Mouse (Mus musculus) erythroblast, embryonic 14.5 days (primary cell): ENCODE measurements around the gene Dnajb13.

Experiments used
- GATA1 ChIP-seq: IDR thresholded peaks from 2 replicates; pipeline ENCODE4 v1.6.1; 2012; ENCODE audit warnings: low read length, inconsistent platforms, mixed read lengths
- TAL1 ChIP-seq: IDR thresholded peaks from 3 replicates; pipeline ENCODE4 v1.6.1; 2012; ENCODE audit warnings: low read length, inconsistent platforms, mixed read lengths

- TF ChIP-seq TAL1 = no peak
- no peak for TF ChIP-seq GATA1
Observed at GRCm38 (mm10) chr7:100504740-100505487, 9.8 kb downstream of the Dnajb13 start.
